Mouse (Mus musculus): Measurements from ENCODE around the gene Oxt. TPM values are rescaled to one million over a fixed set of nuclear protein-coding genes. Genes with fewer than 3 reads are reported as not detected.

Gene Oxt
- polyA plus RNA-seq, 1 experiment from 2014 or later: not detected

DNA sequence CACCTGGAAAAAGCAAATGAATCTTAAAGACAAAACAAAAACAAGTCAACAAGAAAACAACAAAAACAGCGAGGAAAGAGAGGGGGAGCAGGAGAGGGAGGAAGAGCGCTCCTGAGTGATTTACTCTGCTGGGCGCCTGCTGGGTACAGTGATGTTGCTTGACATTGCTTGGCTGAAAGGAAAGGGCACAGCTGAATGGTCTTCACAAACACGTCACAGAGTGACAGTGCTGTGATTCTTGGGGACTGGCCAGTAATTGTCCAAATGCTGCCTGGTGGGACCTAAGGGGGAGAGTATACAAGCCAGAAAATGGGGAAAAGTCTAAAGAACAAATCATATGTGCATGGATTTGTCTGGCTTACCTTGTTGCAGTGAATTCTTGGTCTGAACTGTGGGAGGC is 26.2 kb downstream of the Oxt start:
- WGBS: 88% methylated on average over 4 of the region's 4 CpGs
- no peak for ATAC-seq (ENCODE audit: insufficient number of reproducible peaks, insufficient read depth, low FRiP score, low TSS enrichment, low read depth)
- Histone ChIP-seq H3K4me2 (no peak overlapping the region), H3K27ac (no peak overlapping the region), H3K4me3 (no peak overlapping the region), H3K27me3 (no peaks in the 10 kb centered on the region), H3K9ac (no peak overlapping the region), H3K9me3 (no peaks in the 10 kb centered on the region), H3K36me3 (peaks cover 67% of the 10 kb centered on the region), H3K4me1 (no peaks in the 10 kb centered on the region)

DNA sequence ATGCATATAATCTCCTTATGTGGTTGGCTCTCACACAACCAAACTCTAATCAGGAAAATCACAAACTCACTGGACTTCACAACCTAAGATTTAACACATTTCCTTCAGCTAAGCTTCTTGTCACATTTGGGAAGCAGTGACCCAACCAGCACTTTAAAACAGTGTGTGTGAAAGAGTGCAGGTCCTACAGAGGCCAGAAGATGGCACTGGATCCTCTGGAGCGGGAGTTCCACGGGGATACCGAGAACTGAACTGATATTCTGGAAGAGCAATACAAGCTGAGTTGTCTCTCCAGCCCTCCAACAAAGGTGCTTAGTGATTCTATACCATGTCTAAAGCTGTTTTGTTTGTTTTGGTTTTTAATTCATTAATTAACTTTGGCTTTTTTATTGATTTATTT is 37.1 kb downstream of the Oxt start:
- Histone ChIP-seq H3K27me3 (no peaks in the 10 kb centered on the region), H3K4me3 (no peak overlapping the region), H3K27ac (no peak overlapping the region), H3K4me2 (no peak overlapping the region), H3K36me3 (peaks cover 44% of the 10 kb centered on the region), H3K4me1 (no peaks in the 10 kb centered on the region), H3K9ac (no peak overlapping the region), H3K9me3 (no peaks in the 10 kb centered on the region)
- no peak for ATAC-seq (ENCODE audit: insufficient number of reproducible peaks, insufficient read depth, low FRiP score, low TSS enrichment, low read depth)
- WGBS: 64% methylated on average over 3 of the region's 3 CpGs

DNA sequence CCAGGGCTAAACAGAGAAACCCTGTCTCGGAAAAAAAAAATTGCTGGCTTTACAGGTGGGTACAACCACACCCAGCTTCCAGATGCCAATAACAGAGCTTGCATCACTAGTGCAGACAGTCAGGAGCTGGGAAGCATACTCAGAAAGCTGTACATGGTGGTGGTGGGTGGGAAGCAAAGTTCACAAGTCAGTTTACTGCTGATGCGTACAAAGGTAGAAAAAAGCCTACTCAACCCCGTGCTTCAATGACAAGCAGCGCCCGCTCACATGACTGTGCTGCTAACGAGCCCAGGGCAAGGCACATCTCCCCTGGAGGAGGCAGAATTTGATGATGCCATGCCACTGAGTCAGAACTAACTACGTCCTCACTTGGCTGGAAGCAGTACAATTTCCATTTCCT is 43.0 kb downstream of the Oxt start:
- Histone ChIP-seq H3K27me3 (no peaks in the 10 kb centered on the region), H3K36me3 (peaks cover 67% of the 10 kb centered on the region), H3K4me3 (no peak overlapping the region), H3K9me3 (no peaks in the 10 kb centered on the region), H3K9ac (no peak overlapping the region), H3K4me2 (no peak overlapping the region), H3K27ac (no peak overlapping the region), H3K4me1 (no peaks in the 10 kb centered on the region)
- no peak for ATAC-seq (ENCODE audit: insufficient number of reproducible peaks, insufficient read depth, low FRiP score, low TSS enrichment, low read depth)
- WGBS: 93% methylated on average over 7 of the region's 7 CpGs

Small RNA genes lying within 50 kb of the gene (microRNA-seq; reads per million reads assigned to microRNA genes)
- gene Gm23876: not detected

Other genes with a start within 250 kb of the Oxt start
- 110 and 133 TPM in 2 replicates for gene Cpxm1, start 178.6 kb upstream of the Oxt start, polyA plus RNA-seq (2015; fragmentation: Nextera tagmentation; extraction: Ambion mirVana)
- 0.32 TPM in 1 of 2 replicates, not detected in the other for gene Gm28372, start 170.9 kb upstream of the Oxt start, polyA plus RNA-seq (2015; fragmentation: Nextera tagmentation; extraction: Ambion mirVana)
- not detected in 2 replicates for gene 1700020A23Rik, start 170.9 kb upstream of the Oxt start, polyA plus RNA-seq (2015; fragmentation: Nextera tagmentation; extraction: Ambion mirVana)
- 0.32 TPM in 1 of 2 replicates, not detected in the other for gene Tmem239, start 169.7 kb upstream of the Oxt start, polyA plus RNA-seq (2015; fragmentation: Nextera tagmentation; extraction: Ambion mirVana)
- 105 and 108 TPM in 2 replicates for gene Vps16, start 151.8 kb upstream of the Oxt start, polyA plus RNA-seq (2015; fragmentation: Nextera tagmentation; extraction: Ambion mirVana)
- gene Pced1a, start 151.5 kb upstream of the Oxt start, polyA plus RNA-seq (2015; fragmentation: Nextera tagmentation; extraction: Ambion mirVana): 15.5 and 16.3 TPM in 2 replicates
- 113 and 114 TPM in 2 replicates for gene Ptpra, start 125.9 kb upstream of the Oxt start, polyA plus RNA-seq (2015; fragmentation: Nextera tagmentation; extraction: Ambion mirVana)
- gene Mrps26, start 12.4 kb upstream of the Oxt start, polyA plus RNA-seq (2015; fragmentation: Nextera tagmentation; extraction: Ambion mirVana): 76.0 and 89.4 TPM in 2 replicates
- not detected in 2 replicates for gene Avp, start 6.4 kb downstream of the Oxt start, polyA plus RNA-seq (2015; fragmentation: Nextera tagmentation; extraction: Ambion mirVana)
- gene Fastkd5, start 53.9 kb downstream of the Oxt start, polyA plus RNA-seq (2015; fragmentation: Nextera tagmentation; extraction: Ambion mirVana): 14.7 and 16.2 TPM in 2 replicates
- 13.2 and 14.2 TPM in 2 replicates for gene Ubox5, start 53.9 kb downstream of the Oxt start, polyA plus RNA-seq (2015; fragmentation: Nextera tagmentation; extraction: Ambion mirVana)
- 4.5 and 5.1 TPM in 2 replicates for gene Lzts3, start 66.6 kb downstream of the Oxt start, polyA plus RNA-seq (2015; fragmentation: Nextera tagmentation; extraction: Ambion mirVana)
- gene Ddrgk1, start 88.5 kb downstream of the Oxt start, polyA plus RNA-seq (2015; fragmentation: Nextera tagmentation; extraction: Ambion mirVana): 61.7 and 72.7 TPM in 2 replicates
- gene Itpa, start 91.4 kb downstream of the Oxt start, polyA plus RNA-seq (2015; fragmentation: Nextera tagmentation; extraction: Ambion mirVana): 118 and 126 TPM in 2 replicates
- gene Slc4a11, start 121.3 kb downstream of the Oxt start, polyA plus RNA-seq (2015; fragmentation: Nextera tagmentation; extraction: Ambion mirVana): 3.2 TPM in 2 replicates